Mouse (Mus musculus) forebrain, embryonic 15.5 days (tissue): ENCODE measurements at regions not wholly inside any gene's neighbourhood (a gene's known extent, or its start where the extent isn't known, plus 50 kb on each side); places are given as distances from the start of the nearest gene placed in this dataset.

Experiments
- ATAC-seq: fragments of 200-750 bp; cut with Nextera tagmentation; replicated peaks from 2 replicates; pipeline ENCODE4 v1.8.0; 2017; ENCODE audit warnings: mild to moderate bottlenecking, moderate TSS enrichment, moderate library complexity
- H3K27ac ChIP-seq: fragments of 300-500 bp; sonication (generic); replicated peaks from 2 replicates; pipeline ENCODE4 v1.5.1; 2015; ENCODE audit warnings: mild to moderate bottlenecking, inconsistent platforms
- H3K27me3 ChIP-seq: fragments of 300-500 bp; sonication (generic); 2 replicates; pipeline ENCODE4 v1.6.1; 2015; ENCODE audit warnings: inconsistent platforms
- H3K36me3 ChIP-seq: fragments of 300-500 bp; sonication (generic); 2 replicates; pipeline ENCODE4 v1.6.1; 2015; ENCODE audit warnings: mild to moderate bottlenecking, inconsistent platforms
- H3K4me1 ChIP-seq: fragments of 300-500 bp; sonication (generic); 2 replicates; pipeline ENCODE4 v1.6.1; 2015; ENCODE audit warnings: inconsistent platforms
- H3K4me2 ChIP-seq: fragments of 300-500 bp; sonication (generic); replicated peaks from 2 replicates; pipeline ENCODE4 v1.6.1; 2015; ENCODE audit warnings: mild to moderate bottlenecking, inconsistent platforms
- H3K4me3 ChIP-seq: fragments of 300-500 bp; sonication (generic); 2 replicates; pipeline ENCODE4 v1.5.1; 2015; ENCODE audit warnings: mild to moderate bottlenecking, inconsistent platforms
- H3K9ac ChIP-seq: fragments of 300-500 bp; sonication (generic); replicated peaks from 2 replicates; pipeline ENCODE4 v1.6.1; 2015; ENCODE audit warnings: mild to moderate bottlenecking, inconsistent platforms
- H3K9me3 ChIP-seq: fragments of 300-500 bp; sonication (generic); 2 replicates; pipeline ENCODE4 v1.6.1; 2016; ENCODE audit warnings: inconsistent platforms
- WGBS: fragments of 180-500 bp; shearing (Covaris S2); methylation state at CpG from one replicate; pipeline ENCODE4 v1.1.7; 2015; ENCODE audit warnings: mixed read lengths; 5-methylcytosine and 5-hydroxymethylcytosine counted together

DNA sequence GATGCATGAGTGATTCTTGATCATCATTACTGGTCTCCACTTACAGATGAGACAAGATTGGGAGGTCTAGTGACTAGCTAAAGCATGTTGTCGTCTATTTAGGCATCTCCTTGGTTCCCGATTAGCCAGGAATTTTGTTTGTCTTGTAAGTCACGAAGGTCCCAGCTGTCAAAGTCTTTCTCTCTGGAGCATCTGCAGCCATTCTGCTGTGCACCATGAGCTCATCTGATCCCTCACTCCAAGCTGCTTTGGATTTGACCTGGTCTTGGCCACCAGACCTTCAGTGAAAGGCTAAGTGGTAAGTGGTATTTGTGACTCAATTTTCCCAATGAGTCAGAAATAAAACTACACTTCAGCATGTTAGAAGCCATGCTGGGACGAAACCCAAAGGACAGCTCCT is 53.3 kb upstream of the Creb5 start:
- Histone ChIP-seq H3K4me3 (no peak overlapping the region), H3K27ac (no peak overlapping the region), H3K4me1 (peaks cover 17% of the 10 kb centered on the region), H3K27me3 (no peaks in the 10 kb centered on the region), H3K9ac (no peak overlapping the region), H3K4me2 (no peak overlapping the region), H3K9me3 (no peaks in the 10 kb centered on the region), H3K36me3 (no peaks in the 10 kb centered on the region)
- ATAC-seq = no peak
- 73% methylated on average over 4 of the region's 4 CpGs for WGBS

DNA sequence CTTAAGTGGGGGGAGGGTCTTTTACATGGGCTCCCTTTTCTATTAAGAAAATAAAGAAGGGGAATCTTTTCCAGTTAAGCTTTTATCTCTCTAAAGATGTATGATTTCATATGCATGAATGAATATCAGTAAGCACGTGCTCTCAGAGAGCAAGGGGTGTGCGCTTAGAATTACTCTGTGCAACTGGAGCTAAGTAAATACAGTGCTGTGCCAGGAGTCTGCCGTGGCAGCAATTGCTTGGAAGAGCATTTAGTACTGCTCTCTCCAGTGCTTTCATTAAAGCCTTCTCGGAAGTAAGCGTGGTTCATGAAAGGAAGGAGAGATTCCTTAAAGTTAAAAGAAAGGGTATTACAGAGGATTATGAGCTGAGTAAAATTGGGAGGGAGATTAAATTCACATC is 54.5 kb upstream of the Creb5 start:
- H3K9ac ChIP-seq = no peak overlapping the region
- no peaks in the 10 kb centered on the region for H3K27me3 ChIP-seq
- no peaks in the 10 kb centered on the region for H3K9me3 ChIP-seq
- no peak overlapping the region for H3K4me3 ChIP-seq
- peaks cover 17% of the 10 kb centered on the region for H3K4me1 ChIP-seq
- no peak overlapping the region for H3K4me2 ChIP-seq
- ATAC-seq = peak; percentile 80
- H3K36me3 ChIP-seq = no peaks in the 10 kb centered on the region
- 18% methylated on average over 5 of the region's 5 CpGs for WGBS
- no peak overlapping the region for H3K27ac ChIP-seq

DNA sequence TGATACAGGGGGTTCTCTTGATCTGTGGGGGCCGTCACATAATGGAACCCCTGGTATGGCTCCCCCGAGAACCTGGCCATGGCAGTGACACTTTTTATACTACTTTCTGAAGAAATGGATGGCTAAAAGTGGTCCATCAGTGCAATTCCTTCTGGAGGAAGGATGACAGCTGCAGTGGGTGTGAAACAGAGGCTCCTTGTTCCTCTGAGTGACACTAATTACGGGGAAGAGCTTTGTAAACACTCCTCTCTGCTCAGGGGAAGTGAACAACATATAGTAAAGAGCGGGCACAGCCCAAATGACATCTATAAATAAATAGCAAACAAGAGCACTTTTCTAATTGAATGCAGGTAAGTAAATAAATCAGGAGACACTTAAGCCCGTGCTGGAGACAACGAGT is 57.7 kb upstream of the Creb5 start:
- H3K4me2 ChIP-seq = no peak overlapping the region
- H3K36me3 ChIP-seq = no peaks in the 10 kb centered on the region
- no peak overlapping the region for H3K27ac ChIP-seq
- 19% methylated on average over 6 of the region's 6 CpGs for whole genome bisulfite sequencing
- no peak overlapping the region for H3K9ac ChIP-seq
- H3K4me1 ChIP-seq = peaks cover 17% of the 10 kb centered on the region
- no peak overlapping the region for H3K4me3 ChIP-seq
- no peaks in the 10 kb centered on the region for H3K27me3 ChIP-seq
- H3K9me3 ChIP-seq = no peaks in the 10 kb centered on the region
- ATAC-seq = 0 out of 2 replicates have a peak, but pooled peaks have one; percentile 11

DNA sequence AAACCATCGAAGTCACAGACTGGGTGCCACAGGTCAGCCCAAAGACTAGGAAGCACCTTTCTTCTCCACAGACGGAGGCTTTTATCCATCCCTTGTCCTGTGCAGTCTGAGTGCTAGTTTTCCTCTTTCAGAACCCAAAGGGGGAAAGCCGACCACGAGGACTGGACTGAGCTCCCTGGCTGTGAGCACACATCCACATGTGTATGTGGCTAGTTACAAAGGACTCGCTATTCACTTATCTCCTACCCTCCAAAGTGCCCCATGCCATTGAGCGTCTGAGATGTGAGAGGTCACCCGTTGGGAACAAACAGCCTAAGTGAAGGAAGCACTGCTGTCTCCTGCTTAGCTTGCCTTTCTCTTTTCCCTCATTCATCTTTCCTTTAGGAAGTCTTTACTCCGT is 65.0 kb upstream of the Creb5 start:
- no peak overlapping the region for H3K4me2 ChIP-seq
- no peak overlapping the region for H3K4me3 ChIP-seq
- H3K9me3 ChIP-seq = no peaks in the 10 kb centered on the region
- no peaks in the 10 kb centered on the region for H3K36me3 ChIP-seq
- H3K27ac ChIP-seq = no peak overlapping the region
- ATAC-seq = no peak
- no peak overlapping the region for H3K9ac ChIP-seq
- 26% methylated on average over 8 of the region's 8 CpGs for WGBS
- no peaks in the 10 kb centered on the region for H3K27me3 ChIP-seq
- H3K4me1 ChIP-seq = peaks cover 27% of the 10 kb centered on the region

DNA sequence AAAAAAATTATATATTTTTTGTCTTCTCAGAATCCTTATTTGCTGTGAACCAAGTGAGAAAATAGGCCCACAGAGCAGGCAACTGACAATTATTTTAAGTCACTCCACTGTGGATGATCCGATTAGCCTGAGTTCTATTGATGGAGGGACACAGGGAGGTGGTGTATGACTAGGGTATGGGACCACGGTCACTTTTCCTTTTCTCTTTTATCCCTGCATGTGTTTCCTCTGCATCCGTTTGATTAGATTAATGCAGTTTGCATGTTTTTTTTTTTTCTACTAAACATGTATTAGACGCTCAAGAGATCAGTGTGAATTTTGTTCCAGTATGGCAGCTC is 65.4 kb upstream of the Creb5 start:
- ATAC-seq = no peak
- 0 out of 2 replicates have a peak overlapping the region, but pooled peaks have one; percentile 57 for H3K27ac ChIP-seq
- 4% methylated on average over 4 of the region's 4 CpGs for WGBS
- H3K27me3 ChIP-seq = no peaks in the 10 kb centered on the region
- H3K4me2 ChIP-seq = no peak overlapping the region
- H3K36me3 ChIP-seq = no peaks in the 10 kb centered on the region
- peaks cover 27% of the 10 kb centered on the region for H3K4me1 ChIP-seq
- no peaks in the 10 kb centered on the region for H3K9me3 ChIP-seq
- H3K4me3 ChIP-seq = no peak overlapping the region
- H3K9ac ChIP-seq = no peak overlapping the region

DNA sequence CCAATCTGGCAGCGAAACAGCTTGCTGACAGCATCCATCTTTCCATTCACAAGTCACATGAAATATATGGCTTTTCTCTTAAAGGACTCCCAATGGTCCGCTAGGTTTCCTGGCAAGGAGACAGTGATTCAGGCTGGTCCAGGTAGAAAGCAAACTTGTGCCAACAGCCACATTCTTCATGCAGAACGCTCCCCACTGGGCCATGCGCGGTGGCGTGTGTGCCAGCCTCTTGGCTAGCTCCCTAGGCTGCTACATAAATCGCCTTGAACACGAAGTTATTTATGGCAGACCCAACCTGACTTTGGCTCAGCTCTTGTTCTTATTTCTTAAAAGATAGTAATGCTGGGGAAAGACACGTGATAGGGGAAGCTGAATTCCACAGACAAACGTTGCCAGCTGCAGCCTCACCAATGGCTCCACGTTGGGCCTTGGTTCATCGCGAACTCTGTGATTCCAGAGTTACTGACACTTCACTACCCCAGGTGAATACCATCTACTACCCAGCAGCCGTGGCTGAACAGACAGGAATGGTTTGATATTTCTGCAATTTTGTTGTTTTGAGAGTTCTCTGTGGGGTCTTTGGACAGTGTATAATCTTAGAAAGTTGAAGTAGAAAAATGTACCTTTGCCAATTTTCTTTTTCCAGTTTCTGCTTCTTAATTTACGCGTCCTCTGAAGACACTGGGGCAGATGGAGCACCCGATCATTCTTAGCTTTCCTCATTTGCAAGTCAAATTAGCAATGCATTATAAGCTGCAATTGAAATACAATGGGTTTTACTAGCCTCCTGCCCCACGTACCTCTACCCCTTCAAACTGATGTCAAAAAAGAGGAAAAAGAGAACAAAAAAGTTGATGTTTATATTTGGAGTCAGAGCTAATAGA is 66.0 kb upstream of the Creb5 start:
- H3K36me3 ChIP-seq = no peaks in the 10 kb centered on the region
- peak overlapping the region; percentile 25 for H3K4me2 ChIP-seq
- H3K9ac ChIP-seq = no peak overlapping the region
- H3K9me3 ChIP-seq = no peaks in the 10 kb centered on the region
- H3K27ac ChIP-seq = peak overlapping the region; percentile 57
- H3K27me3 ChIP-seq = no peaks in the 10 kb centered on the region
- peaks cover 27% of the 10 kb centered on the region for H3K4me1 ChIP-seq
- no peak overlapping the region for H3K4me3 ChIP-seq
- peak; percentile 74; the same call in 1 of the 2 replicates for ATAC-seq
- WGBS = 21% methylated on average over 18 of the region's 18 CpGs

DNA sequence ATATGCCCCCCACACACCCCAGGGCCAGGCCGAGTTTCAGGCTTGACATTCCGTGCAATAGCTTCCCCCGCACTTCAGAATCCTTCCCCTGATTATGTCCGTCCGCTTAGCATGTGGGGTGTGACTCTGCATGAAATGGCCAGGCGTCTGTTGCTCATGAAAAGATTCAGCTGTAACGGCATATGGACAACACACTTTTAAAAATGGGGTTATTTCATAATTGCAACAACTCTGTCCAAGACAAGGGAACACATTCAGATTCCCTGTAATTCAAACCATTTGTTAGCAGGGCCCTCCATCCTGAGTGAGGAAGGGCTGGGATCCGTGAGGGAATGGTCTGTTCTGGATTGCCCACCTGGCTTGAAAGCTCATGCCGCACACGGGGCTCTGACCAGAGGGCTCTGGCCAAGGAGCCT is 68.2 kb upstream of the Creb5 start:
- 44% methylated on average over 10 of the region's 10 CpGs for WGBS
- Histone ChIP-seq H3K36me3 (no peaks in the 10 kb centered on the region), H3K27ac (no peak overlapping the region; the same call in 1 of the 2 replicates), H3K4me2 (no peak overlapping the region), H3K9me3 (no peaks in the 10 kb centered on the region), H3K9ac (no peak overlapping the region), H3K27me3 (no peaks in the 10 kb centered on the region), H3K4me1 (peaks cover 27% of the 10 kb centered on the region), H3K4me3 (no peak overlapping the region)
- ATAC-seq = no peak

DNA sequence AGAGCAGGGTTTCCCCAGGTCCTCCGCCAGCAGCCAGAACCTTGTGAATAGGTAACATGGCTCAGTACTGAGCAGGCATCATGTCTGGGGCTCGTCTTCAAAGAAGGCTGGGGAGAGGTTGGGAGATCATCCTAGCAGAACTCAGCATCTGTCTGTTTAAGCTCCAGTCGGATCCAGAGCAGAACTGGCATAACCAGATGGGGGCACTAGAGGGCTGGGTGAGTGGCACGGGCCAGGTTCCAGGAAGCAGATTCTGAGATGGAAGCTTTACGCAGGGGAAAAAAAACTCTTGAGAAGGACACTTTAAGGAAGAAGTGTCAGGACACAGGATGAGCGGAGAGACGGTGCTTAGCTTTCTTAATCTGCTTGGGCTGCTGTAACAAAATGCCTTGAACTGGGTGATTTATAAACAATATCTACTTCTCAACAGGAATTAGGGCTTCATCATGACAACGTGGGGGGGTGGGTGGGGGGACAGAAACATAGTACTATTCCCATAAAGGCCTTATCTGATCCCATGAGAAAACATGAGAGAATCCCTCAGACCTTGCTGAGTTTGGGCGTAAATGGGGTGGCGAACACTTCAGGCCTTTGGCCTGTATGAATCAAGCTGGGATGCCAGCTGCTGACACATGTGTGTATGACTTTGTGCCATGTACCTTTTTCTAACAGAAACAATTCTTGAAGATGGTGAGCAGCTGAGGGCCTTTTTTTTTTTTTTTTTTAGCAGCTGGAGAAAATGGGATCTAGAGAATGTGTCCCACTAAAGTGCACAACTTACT is 69.6 kb upstream of the Creb5 start:
- Histone ChIP-seq H3K4me2 (no peak overlapping the region), H3K36me3 (no peaks in the 10 kb centered on the region), H3K27me3 (no peaks in the 10 kb centered on the region), H3K9me3 (no peaks in the 10 kb centered on the region), H3K4me1 (peaks cover 29% of the 10 kb centered on the region), H3K27ac (no peak overlapping the region), H3K9ac (no peak overlapping the region), H3K4me3 (no peak overlapping the region)
- 56% methylated on average over 10 of the region's 10 CpGs for WGBS
- no peak for ATAC-seq

DNA sequence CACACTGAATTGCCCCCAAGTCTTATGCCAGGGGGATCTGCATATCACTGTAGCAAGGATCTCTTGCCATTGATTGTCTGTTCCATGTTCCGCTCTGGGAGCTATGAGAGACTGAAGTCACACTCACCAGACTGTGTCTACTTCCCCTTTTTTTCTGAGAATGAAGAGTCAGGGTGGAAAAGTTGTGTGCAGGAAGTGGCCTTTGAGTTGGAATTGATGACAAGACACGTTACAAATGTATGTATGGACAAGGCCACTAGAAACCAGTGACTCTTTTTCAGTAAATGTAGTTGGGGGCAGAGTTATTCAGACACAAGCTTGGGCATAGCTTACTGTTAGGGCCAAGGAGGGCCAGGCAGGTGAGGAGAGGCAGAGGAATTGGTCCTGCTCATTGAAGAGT is 70.4 kb upstream of the Creb5 start:
- no peak for ATAC-seq
- no peaks in the 10 kb centered on the region for H3K9me3 ChIP-seq
- peaks cover 31% of the 10 kb centered on the region for H3K4me1 ChIP-seq
- H3K9ac ChIP-seq = no peak overlapping the region
- 80% methylated on average over 2 of the region's 2 CpGs for WGBS
- H3K27me3 ChIP-seq = no peaks in the 10 kb centered on the region
- H3K4me2 ChIP-seq = no peak overlapping the region
- no peak overlapping the region for H3K4me3 ChIP-seq
- no peak overlapping the region for H3K27ac ChIP-seq
- no peaks in the 10 kb centered on the region for H3K36me3 ChIP-seq

DNA sequence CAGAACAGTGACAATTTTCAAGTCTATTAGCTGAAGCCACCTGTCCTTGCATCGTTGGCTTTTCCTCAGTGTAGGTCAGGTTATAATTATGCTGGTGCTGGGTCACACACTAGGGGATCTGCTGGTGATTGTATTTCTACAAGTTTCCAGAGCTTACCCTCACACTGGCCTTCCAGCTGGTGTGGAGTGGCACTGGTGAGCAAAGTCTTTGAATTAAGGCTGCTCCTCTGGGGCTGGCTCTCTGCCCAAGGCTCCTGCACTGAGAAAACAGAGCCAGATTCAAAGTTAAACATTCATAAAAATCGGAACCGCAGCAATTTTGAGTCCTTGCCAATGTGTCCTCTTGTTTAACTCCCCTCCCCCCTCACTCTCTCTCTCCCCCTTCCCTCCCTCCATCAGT is 75.7 kb upstream of the Creb5 start:
- Histone ChIP-seq H3K4me3 (no peak overlapping the region), H3K27me3 (no peaks in the 10 kb centered on the region), H3K36me3 (no peaks in the 10 kb centered on the region), H3K27ac (no peak overlapping the region), H3K9me3 (no peaks in the 10 kb centered on the region), H3K9ac (no peak overlapping the region), H3K4me1 (peaks cover 17% of the 10 kb centered on the region), H3K4me2 (no peak overlapping the region)
- 23% methylated on average over 3 of the region's 3 CpGs for WGBS
- no peak for ATAC-seq

DNA sequence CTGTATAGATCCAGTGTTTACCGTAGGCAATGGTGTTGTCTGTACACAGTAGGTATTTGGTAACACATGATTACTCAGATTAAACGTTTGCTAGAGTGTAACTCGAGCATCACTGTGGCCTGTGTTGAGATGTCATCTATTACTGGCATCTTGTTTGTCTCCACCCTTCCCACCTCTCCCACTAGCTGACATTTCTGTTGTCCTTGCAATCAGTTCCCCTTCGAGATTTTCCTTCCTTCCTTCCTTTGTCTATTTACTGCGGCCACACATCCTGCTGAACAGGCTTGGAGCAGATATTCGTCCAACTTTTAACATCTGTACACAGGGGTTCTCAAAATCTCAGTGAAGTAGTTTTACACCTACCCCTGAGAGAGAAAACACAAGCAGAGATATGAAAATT is 77.7 kb upstream of the Creb5 start:
- no peaks in the 10 kb centered on the region for H3K9me3 ChIP-seq
- H3K27me3 ChIP-seq = no peaks in the 10 kb centered on the region
- 76% methylated on average over 6 of the region's 6 CpGs for WGBS
- H3K4me1 ChIP-seq = peaks cover 17% of the 10 kb centered on the region
- no peak overlapping the region for H3K4me2 ChIP-seq
- ATAC-seq = no peak
- no peak overlapping the region for H3K4me3 ChIP-seq
- H3K9ac ChIP-seq = no peak overlapping the region
- H3K36me3 ChIP-seq = no peaks in the 10 kb centered on the region
- no peak overlapping the region for H3K27ac ChIP-seq

DNA sequence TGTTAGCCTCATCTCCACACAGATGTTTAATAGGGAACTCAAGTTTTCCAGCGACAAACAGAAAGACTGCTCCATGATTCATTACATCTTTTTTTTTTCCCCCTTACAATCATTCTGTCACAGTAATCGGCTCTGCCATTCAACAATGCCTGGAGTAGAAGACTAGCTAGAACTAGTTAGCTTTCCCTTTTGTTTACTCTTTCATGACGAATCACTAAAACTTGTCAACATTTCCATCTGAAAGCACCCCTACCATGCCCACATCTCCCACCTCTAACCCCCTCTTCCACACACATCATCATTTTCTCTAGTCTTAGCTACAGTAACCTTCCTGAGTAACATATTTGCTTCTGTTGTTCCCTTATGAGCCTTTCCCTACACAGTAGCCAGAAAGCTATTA is 78.6 kb upstream of the Creb5 start:
- no peak overlapping the region for H3K9ac ChIP-seq
- 40% methylated on average over 3 of the region's 3 CpGs for WGBS
- no peak for ATAC-seq
- no peak overlapping the region for H3K27ac ChIP-seq
- H3K27me3 ChIP-seq = no peaks in the 10 kb centered on the region
- H3K4me3 ChIP-seq = no peak overlapping the region
- peaks cover 17% of the 10 kb centered on the region for H3K4me1 ChIP-seq
- H3K4me2 ChIP-seq = no peak overlapping the region
- no peaks in the 10 kb centered on the region for H3K9me3 ChIP-seq
- H3K36me3 ChIP-seq = no peaks in the 10 kb centered on the region
